Mouse (Mus musculus) kidney, adult 2 months (tissue): ENCODE measurements around the gene Igfbpl1. TPM values are rescaled to one million over a fixed set of nuclear protein-coding genes. Genes with fewer than 3 reads are reported as not detected.

Source experiments
- DNase-seq: peaks from one replicate; pipeline ENCODE4 v3.0.0; 2021
- H3K27ac ChIP-seq: fragments of 200-500 bp; 2 replicates; pipeline ENCODE4 v1.5.1; 2012; ENCODE audit warnings: low read depth, low read length, control low read depth, inconsistent platforms; ENCODE audit not compliant: insufficient read depth
- H3K27me3 ChIP-seq: fragments of 200-500 bp; replicated peaks from 2 replicates; pipeline ENCODE4 v1.6.1; 2012; ENCODE audit warnings: mild to moderate bottlenecking, moderate library complexity, low read length, inconsistent platforms; ENCODE audit not compliant: control insufficient read depth, insufficient read depth
- H3K36me3 ChIP-seq: fragments of 200-500 bp; 2 replicates; pipeline ENCODE4 v1.6.1; 2012; ENCODE audit warnings: mild to moderate bottlenecking, moderate library complexity, low read length, inconsistent platforms; ENCODE audit not compliant: control insufficient read depth, insufficient read depth
- H3K4me1 ChIP-seq: fragments of 200-500 bp; 2 replicates; pipeline ENCODE4 v1.6.1; 2011; ENCODE audit warnings: low read length; ENCODE audit not compliant: control insufficient read depth, insufficient read depth
- H3K4me3 ChIP-seq: fragments of 200-500 bp; 2 replicates; pipeline ENCODE4 v1.5.1; 2011; ENCODE audit warnings: mild to moderate bottlenecking, low read depth, low read length, control low read depth; ENCODE audit not compliant: insufficient read depth
- CTCF ChIP-seq: fragments of 200-500 bp; conservative IDR thresholded peaks from 2 replicates; pipeline ENCODE4 v1.5.1; 2011; ENCODE audit warnings: low read depth, mild to moderate bottlenecking, control low read depth, low read length, moderate library complexity, mixed read lengths; ENCODE audit not compliant: insufficient read depth, insufficient read length
- POLR2A ChIP-seq: fragments of 200-500 bp; IDR thresholded peaks from one replicate; pipeline ENCODE4 v1.6.1; 2011; ENCODE audit warnings: low read depth, low read length, control low read depth
- WGBS: fragments of 180-500 bp; shearing (Covaris S2); methylation state at CpG from one replicate; pipeline ENCODE4 v1.1.7; 2018; 5-methylcytosine and 5-hydroxymethylcytosine counted together
- polyA plus RNA-seq: library from polyadenylated mRNA; depleted of rRNA; stranded (reverse); fragments of >200 nt; gene quantifications from 2 replicates; pipeline ENCODE4 v1.2.3, GENCODE M21; 2012

Igfbpl1 gene
- polyA plus RNA-seq, 1 experiment, result not detected

DNA sequence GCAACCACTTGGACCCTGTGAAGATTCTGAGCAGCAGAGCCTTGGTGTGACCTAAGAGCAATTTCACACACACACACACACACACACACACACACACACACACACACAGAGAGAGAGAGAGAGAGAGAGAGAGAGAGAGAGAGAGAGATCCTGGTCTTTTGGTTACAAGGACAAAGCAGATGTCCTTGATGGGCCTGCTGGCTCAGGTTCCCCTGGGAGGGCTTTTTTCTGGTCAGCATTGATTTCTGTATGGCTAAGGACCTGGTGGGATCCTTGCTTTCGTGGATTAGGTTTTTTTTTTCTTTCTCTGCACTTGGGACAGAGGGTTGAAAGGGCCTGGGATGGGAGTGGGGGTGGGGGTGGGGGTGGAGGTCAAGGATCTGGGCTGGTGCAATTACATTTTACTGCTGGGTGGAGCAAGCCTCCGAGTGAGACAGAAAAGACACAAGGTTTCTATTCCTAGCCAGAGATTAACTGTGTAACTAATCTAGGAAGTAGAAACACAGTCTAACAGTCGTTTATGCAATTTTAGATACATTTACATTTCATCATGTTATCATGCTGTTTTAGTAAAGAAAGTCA is 26.7 kb downstream of the Igfbpl1 start:
- no peaks in the 10 kb centered on the region; the same call in 1 of the 2 replicates for H3K4me1 ChIP-seq
- no peak for DNase-seq
- WGBS, result 46% methylated on average over 3 of the region's 3 CpGs
- no peaks in the 10 kb centered on the region for H3K36me3 ChIP-seq
- no peak overlapping the region for H3K27ac ChIP-seq
- H3K27me3 ChIP-seq, result no peaks in the 10 kb centered on the region
- H3K4me3 ChIP-seq, result no peak overlapping the region
- TF ChIP-seq POLR2A, result no peak
- TF ChIP-seq CTCF, result no peak

GRCm38 (mm10) chr4:45798964-45799363 is 27.8 kb downstream of the Igfbpl1 start, which contains the start of gene Aldh1b1:
Gene Aldh1b1, plus strand, starts transcription at chr4:45799022.
- peak; percentile 73 for DNase-seq
- peak within 1 kb of the TSS; percentile 50 for H3K4me3 ChIP-seq
- WGBS, result under 1% methylated on average over 26 of the region's 26 CpGs
- no peak within 1 kb of the TSS for H3K27ac ChIP-seq
- no peaks in the 10 kb centered on the region; the same call in 1 of the 2 replicates for H3K4me1 ChIP-seq
- H3K27me3 ChIP-seq, result no peaks in the 10 kb centered on the region
- TF ChIP-seq CTCF (no peak), POLR2A (no peak)
- no peaks in the 10 kb centered on the region for H3K36me3 ChIP-seq

DNA sequence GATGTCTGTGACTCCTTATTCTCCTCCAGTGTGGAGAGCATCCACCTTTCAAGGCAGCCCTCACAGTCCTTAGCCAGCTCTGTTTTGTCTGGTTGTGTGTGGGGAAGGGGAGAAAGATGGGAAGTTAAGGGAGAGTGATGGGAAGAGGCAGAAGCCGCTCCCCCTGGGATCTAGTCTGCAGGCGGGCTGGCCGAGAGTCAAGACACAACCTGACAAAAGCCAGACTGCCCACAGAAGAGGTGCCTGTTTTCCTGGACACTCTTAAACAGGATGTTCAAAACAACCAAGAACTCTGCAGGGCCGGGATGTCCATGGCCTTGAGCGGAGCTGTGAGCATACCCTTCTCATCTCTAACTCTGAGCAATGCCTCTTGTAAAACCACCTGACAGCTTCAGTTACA is 30.0 kb downstream of the Igfbpl1 start:
- H3K4me3 ChIP-seq, result no peak overlapping the region
- H3K27ac ChIP-seq, result no peak overlapping the region
- H3K4me1 ChIP-seq, result no peaks in the 10 kb centered on the region; the same call in 1 of the 2 replicates
- no peaks in the 10 kb centered on the region for H3K36me3 ChIP-seq
- TF ChIP-seq CTCF (no peak), POLR2A (no peak)
- DNase-seq, result no peak
- H3K27me3 ChIP-seq, result no peaks in the 10 kb centered on the region
- WGBS, result 80% methylated on average over 5 of the region's 5 CpGs

GRCm38 (mm10) chr4:45795191-45795811 is 31.4 kb downstream of the Igfbpl1 start:
- Histone ChIP-seq H3K4me3 (no peak overlapping the region), H3K27ac (no peak overlapping the region), H3K4me1 (no peaks in the 10 kb centered on the region; the same call in 1 of the 2 replicates), H3K27me3 (no peaks in the 10 kb centered on the region), H3K36me3 (no peaks in the 10 kb centered on the region)
- 4% methylated on average over 12 of the region's 12 CpGs for WGBS
- TF ChIP-seq POLR2A (no peak), CTCF (no peak)
- DNase-seq, result peak; percentile 35

GRCm38 (mm10) chr4:45790018-45790417 is 36.7 kb downstream of the Igfbpl1 start:
- 82% methylated on average over 2 of the region's 2 CpGs for WGBS
- Histone ChIP-seq H3K4me3 (no peak overlapping the region), H3K27ac (no peak overlapping the region), H3K36me3 (no peaks in the 10 kb centered on the region), H3K27me3 (no peaks in the 10 kb centered on the region), H3K4me1 (no peaks in the 10 kb centered on the region)
- no peak for DNase-seq
- TF ChIP-seq POLR2A, result no peak
- TF ChIP-seq CTCF, result no peak

DNA sequence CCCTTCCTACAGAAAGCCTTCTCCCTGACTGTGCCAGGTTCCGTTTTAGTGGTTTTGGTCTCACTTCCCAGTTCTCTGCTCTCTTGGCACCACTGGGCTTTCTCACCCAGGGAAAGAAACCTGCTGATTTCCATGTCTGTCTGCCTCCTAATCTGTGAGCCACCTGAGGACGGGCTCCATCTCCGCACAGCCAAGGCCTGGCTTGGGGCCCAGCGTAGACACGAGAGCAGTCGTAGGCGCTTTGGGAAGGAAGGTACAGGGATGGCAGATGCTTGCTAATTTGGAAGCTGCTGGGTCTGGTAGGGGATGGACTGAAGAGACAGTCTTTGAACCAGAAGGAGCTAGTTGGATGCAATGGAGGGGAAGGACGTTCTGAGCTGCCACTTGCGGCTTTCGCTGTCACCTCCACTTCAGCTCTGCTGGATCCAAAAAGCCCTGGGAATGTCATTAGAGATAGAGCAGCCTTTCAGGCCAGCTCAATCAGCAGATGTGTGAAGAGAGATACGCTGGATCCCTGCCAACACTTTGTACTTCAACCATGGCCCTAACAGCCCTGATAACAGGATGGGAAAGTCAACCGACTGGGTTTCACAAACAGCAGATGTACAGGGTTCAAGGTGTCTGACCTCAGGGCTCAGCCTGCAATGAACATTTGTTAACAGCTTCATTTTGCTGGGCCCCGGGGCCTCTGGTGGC is 37.3 kb downstream of the Igfbpl1 start:
- no peak overlapping the region for H3K27ac ChIP-seq
- H3K4me3 ChIP-seq, result no peak overlapping the region
- peak; percentile 30 for DNase-seq
- 72% methylated on average over 13 of the region's 13 CpGs for WGBS
- no peaks in the 10 kb centered on the region for H3K27me3 ChIP-seq
- TF ChIP-seq POLR2A (no peak), CTCF (no peak)
- H3K36me3 ChIP-seq, result no peaks in the 10 kb centered on the region
- no peaks in the 10 kb centered on the region for H3K4me1 ChIP-seq

GRCm38 (mm10) chr4:45788446-45789081 is 38.2 kb downstream of the Igfbpl1 start:
- WGBS, result 70% methylated on average over 13 of the region's 13 CpGs
- no peaks in the 10 kb centered on the region for H3K4me1 ChIP-seq
- no peaks in the 10 kb centered on the region for H3K36me3 ChIP-seq
- no peak overlapping the region for H3K27ac ChIP-seq
- no peaks in the 10 kb centered on the region for H3K27me3 ChIP-seq
- H3K4me3 ChIP-seq, result no peak overlapping the region
- no peak for DNase-seq
- TF ChIP-seq CTCF, result no peak
- TF ChIP-seq POLR2A, result no peak
